8 mouse cellular contexts compared by ENCODE assay signal in the genomic region with DNA sequence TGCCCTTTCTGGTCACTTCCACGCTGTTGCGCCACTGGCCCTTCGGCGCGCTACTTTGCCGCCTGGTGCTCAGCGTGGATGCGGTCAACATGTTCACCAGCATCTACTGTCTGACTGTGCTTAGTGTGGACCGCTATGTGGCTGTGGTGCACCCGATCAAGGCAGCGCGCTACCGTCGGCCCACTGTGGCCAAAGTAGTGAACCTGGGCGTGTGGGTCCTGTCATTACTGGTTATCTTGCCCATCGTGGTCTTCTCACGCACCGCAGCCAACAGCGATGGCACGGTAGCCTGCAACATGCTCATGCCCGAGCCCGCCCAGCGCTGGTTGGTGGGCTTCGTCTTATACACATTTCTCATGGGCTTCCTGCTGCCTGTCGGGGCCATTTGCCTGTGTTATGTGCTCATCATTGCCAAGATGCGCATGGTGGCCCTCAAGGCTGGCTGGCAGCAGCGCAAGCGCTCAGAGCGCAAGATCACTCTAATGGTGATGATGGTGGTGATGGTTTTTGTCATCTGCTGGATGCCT. TPM values are rescaled to one million over a fixed set of nuclear protein-coding genes. Genes with fewer than 3 reads are reported as not detected.
DNase-seq lines count a peak whose midpoint lies in the region; ATAC-seq and TF ChIP-seq lines count a peak whose summit lies in the region.

No protein-coding gene starts in this region.

- H3K4me3 ChIP-seq in embryonic fibroblast, embryonic 13.5 days (ENCODE audit: insufficient read depth, low read length) = peak overlapping the region; percentile 22
- H3K4me3 ChIP-seq in intestine, postnatal 0 days (ENCODE audit: low read depth, low read length) = peak overlapping the region; percentile 40
- H3K4me3 ChIP-seq in liver, postnatal 0 days (ENCODE audit: low read depth, low read length) = peak overlapping the region; percentile 13; the same call in 1 of the 2 replicates
- peak overlapping the region; percentile 42 for H3K4me3 ChIP-seq in stomach, embryonic 15.5 days (replicated peaks)

- no peak overlapping the region for H3K27ac ChIP-seq in embryonic fibroblast, embryonic 13.5 days (ENCODE audit: insufficient read depth, low read length)
- no peak overlapping the region for H3K27ac ChIP-seq in intestine, postnatal 0 days (ENCODE audit: low read depth, low read length)
- H3K27ac ChIP-seq in liver, postnatal 0 days (ENCODE audit: low read depth) = no peak overlapping the region
- no peak overlapping the region for H3K27ac ChIP-seq in stomach, embryonic 15.5 days

- TF ChIP-seq POLR2A in embryonic fibroblast, embryonic 13.5 days (IDR thresholded peaks at IDR 0.05; ENCODE audit: low read depth, low read length) = no peak

- DNase-seq in left cerebral cortex, adult 18-20 months (ENCODE audit: low spot score in 2 of 2) = peak; percentile 13 to 34
- DNase-seq in left cerebral cortex, adult 11 months (ENCODE audit: low spot score) = no peak
- peak; percentile 13 for DNase-seq in liver, postnatal 0 days
- no peak for DNase-seq in ovary, adult 18-20 months (ENCODE audit: low spot score)
- DNase-seq in adrenal gland, adult (ENCODE audit: inconsistent age in 2 of 2, low spot score in 1 of 2) = no peak

- no peaks in the 10 kb centered on the region for H3K4me1 ChIP-seq in embryonic fibroblast, embryonic 13.5 days (ENCODE audit: control insufficient read depth, insufficient read depth, low read length)
- peaks cover 12% of the 10 kb centered on the region; the same call in 1 of the 2 replicates for H3K4me1 ChIP-seq in intestine, postnatal 0 days (replicated peaks; ENCODE audit: control insufficient read depth, insufficient read depth, low read length)
- H3K4me1 ChIP-seq in liver, postnatal 0 days (ENCODE audit: insufficient read depth) = no peaks in the 10 kb centered on the region; the same call in none of the 2 replicates
- H3K4me1 ChIP-seq in stomach, embryonic 15.5 days = peaks cover 17% of the 10 kb centered on the region

- H3K36me3 ChIP-seq in intestine, postnatal 0 days (ENCODE audit: control insufficient read depth, insufficient read depth) = no peaks in the 10 kb centered on the region
- H3K36me3 ChIP-seq in liver, postnatal 0 days (replicated peaks; ENCODE audit: insufficient read depth, low read length) = no peaks in the 10 kb centered on the region
- H3K36me3 ChIP-seq in stomach, embryonic 15.5 days = no peaks in the 10 kb centered on the region

- no peak for TF ChIP-seq EP300 in liver, postnatal 0 days (IDR thresholded peaks at IDR 0.05; ENCODE audit: low read depth)

- TF ChIP-seq CTCF in embryonic fibroblast, embryonic 13.5 days (IDR thresholded peaks at IDR 0.05; ENCODE audit: borderline replicate concordance, insufficient read depth, low read length) = no peak
- no peak for TF ChIP-seq CTCF in intestine, postnatal 0 days (IDR thresholded peaks at IDR 0.05; ENCODE audit: low read depth)
- no peak for TF ChIP-seq CTCF in liver, postnatal 0 days (IDR thresholded peaks at IDR 0.05; ENCODE audit: low read depth)

- H3K27me3 ChIP-seq in intestine, postnatal 0 days (replicated peaks; ENCODE audit: control insufficient read depth, insufficient read depth, low read length) = peaks cover 38% of the 10 kb centered on the region
- peaks cover 34% of the 10 kb centered on the region for H3K27me3 ChIP-seq in liver, postnatal 0 days (ENCODE audit: insufficient read depth, low read length)
- H3K27me3 ChIP-seq in stomach, embryonic 15.5 days (replicated peaks) = peaks cover 32% of the 10 kb centered on the region

- WGBS in intestine, postnatal 0 days = 6% methylated on average over 29 of the region's 29 CpGs
- 5% methylated on average over 29 of the region's 29 CpGs for WGBS in liver, postnatal 0 days (ENCODE audit: insufficient replicate concordance)
- 3% methylated on average over 29 of the region's 29 CpGs for WGBS in stomach, embryonic 15.5 days

- no peak for ATAC-seq in intestine, postnatal 0 days
- no peak for ATAC-seq in liver, postnatal 0 days
- ATAC-seq in stomach, embryonic 15.5 days (ENCODE audit: insufficient read depth, low FRiP score, low read depth) = no peak

- H3K4me2 ChIP-seq in intestine, postnatal 0 days (replicated peaks; ENCODE audit: low read depth) = peak overlapping the region; percentile 67
- peak overlapping the region; percentile 52 for H3K4me2 ChIP-seq in liver, postnatal 0 days (ENCODE audit: low read depth, low read length)
- peak overlapping the region; percentile 90 for H3K4me2 ChIP-seq in stomach, embryonic 15.5 days

- no peaks in the 10 kb centered on the region for H3K9me3 ChIP-seq in intestine, postnatal 0 days (ENCODE audit: control insufficient read depth)
- H3K9me3 ChIP-seq in liver, postnatal 0 days (ENCODE audit: low read length) = no peaks in the 10 kb centered on the region
- H3K9me3 ChIP-seq in stomach, embryonic 15.5 days = no peaks in the 10 kb centered on the region

- no peak overlapping the region for H3K9ac ChIP-seq in intestine, postnatal 0 days (ENCODE audit: low read depth, low read length)
- no peak overlapping the region for H3K9ac ChIP-seq in liver, postnatal 0 days (replicated peaks)
- H3K9ac ChIP-seq in stomach, embryonic 15.5 days = no peak overlapping the region

RNA-seq across cellular contexts. Expression of gene Sstr1, which starts 1.4 kb away (rescaled TPM):
- total RNA-seq in left cerebral cortex, adult 18-20 months (2021) = 10 to 100 TPM; 26.8 to 30.7 TPM
- polyA plus RNA-seq in embryonic fibroblast, embryonic 13.5 days (2011; ENCODE audit: insufficient read length, low read depth, missing spikeins) = 0.42 and 0.60 TPM in 2 replicates
- 2.7 TPM in 2 replicates for polyA plus RNA-seq in intestine, postnatal 0 days (2015; fragmentation: Nextera tagmentation; extraction: Ambion mirVana)
- polyA plus RNA-seq in liver, postnatal 0 days (2015; fragmentation: Nextera tagmentation; extraction: Ambion mirVana) = not detected in 2 replicates
- polyA plus RNA-seq in stomach, embryonic 15.5 days (2015; fragmentation: Nextera tagmentation; extraction: Ambion mirVana) = 0.86 and 1.3 TPM in 2 replicates

RNA-seq across cellular contexts. Expression of gene Clec14a, which starts 56.1 kb away (rescaled TPM):
- 1 to 10 TPM; 2.6 to 3.0 TPM for total RNA-seq in left cerebral cortex, adult 18-20 months (2021)
- 2.8 and 4.9 TPM in 2 replicates for polyA plus RNA-seq in embryonic fibroblast, embryonic 13.5 days (2011; ENCODE audit: insufficient read length, low read depth, missing spikeins)
- 5.3 and 6.3 TPM in 2 replicates for polyA plus RNA-seq in intestine, postnatal 0 days (2015; fragmentation: Nextera tagmentation; extraction: Ambion mirVana)
- polyA plus RNA-seq in liver, postnatal 0 days (2015; fragmentation: Nextera tagmentation; extraction: Ambion mirVana) = 9.9 and 10.3 TPM in 2 replicates
- polyA plus RNA-seq in stomach, embryonic 15.5 days (2015; fragmentation: Nextera tagmentation; extraction: Ambion mirVana) = 9.9 and 10.2 TPM in 2 replicates

Comparison
In these comparisons a context has a peak if more than half of its experiments do, and no peak if none do; other contexts are left out.
1. DNase-seq: peak in left cerebral cortex, adult 18-20 months (2 of 2) and liver, postnatal 0 days (single experiment); none in left cerebral cortex, adult 11 months (single experiment), ovary, adult 18-20 months (single experiment) and adrenal gland, adult (0 of 2).
2. Peak in every context shown above with its lines, with median percentiles within 50 percentile points of each other: H3K4me3 ChIP-seq and H3K4me2 ChIP-seq.